Mouse (Mus musculus) thymus, adult 2 months (tissue): ENCODE data around the gene Ccdc117. TPM values are rescaled to one million over a fixed set of nuclear protein-coding genes. Genes with fewer than 3 reads are reported as not detected.
"Not testable (repeated sequence)": the region's sequence is repeated elsewhere in the genome, so short reads cannot be mapped to it uniquely, and the experiment has no call there.

Experiments
- DNase-seq: peaks from one replicate; pipeline ENCODE4 v3.0.0; 2021
- H3K27ac ChIP-seq: fragments of 200-500 bp; 2 replicates; pipeline ENCODE4 v1.5.1; 2012; ENCODE audit warnings: low read length, control low read depth; ENCODE audit not compliant: control insufficient read depth, insufficient read depth
- H3K27me3 ChIP-seq: fragments of 200-500 bp; 2 replicates; pipeline ENCODE4 v1.6.1; 2012; ENCODE audit warnings: mild to moderate bottlenecking, low read length, moderate library complexity, mixed read lengths; ENCODE audit not compliant: control insufficient read depth, insufficient read depth
- H3K36me3 ChIP-seq: fragments of 200-500 bp; 2 replicates; pipeline ENCODE4 v1.6.1; 2012; ENCODE audit warnings: mild to moderate bottlenecking, low read length, moderate library complexity; ENCODE audit not compliant: control insufficient read depth, insufficient read depth
- H3K4me1 ChIP-seq: fragments of 200-500 bp; replicated peaks from 2 replicates; pipeline ENCODE4 v1.6.1; 2012; ENCODE audit warnings: low read length; ENCODE audit not compliant: control insufficient read depth, insufficient read depth
- H3K4me3 ChIP-seq: fragments of 200-500 bp; 2 replicates; pipeline ENCODE4 v1.5.1; 2012; ENCODE audit warnings: mild to moderate bottlenecking, low read length, control low read depth, moderate library complexity; ENCODE audit not compliant: control insufficient read depth, insufficient read depth
- CTCF ChIP-seq: fragments of 200-500 bp; IDR thresholded peaks from 2 replicates; pipeline ENCODE4 v1.5.1; 2012; ENCODE audit warnings: mild to moderate bottlenecking, control low read depth, low read length, moderate library complexity, borderline replicate concordance; ENCODE audit not compliant: control insufficient read depth, poor library complexity, insufficient read depth; ENCODE audit errors: extremely low read depth
- POLR2A ChIP-seq: fragments of 200-500 bp; IDR thresholded peaks from 2 replicates; pipeline ENCODE4 v1.6.1; 2012; ENCODE audit warnings: mild to moderate bottlenecking, low read length, control low read depth, moderate library complexity; ENCODE audit not compliant: control insufficient read depth, poor library complexity, insufficient read depth; ENCODE audit errors: extremely low read depth
- WGBS: fragments of 180-500 bp; shearing (Covaris S2); methylation state at CpG from one replicate; pipeline ENCODE4 v1.1.7; 2018; 5-methylcytosine and 5-hydroxymethylcytosine counted together
- polyA plus RNA-seq: library from polyadenylated mRNA; depleted of rRNA; stranded (reverse); fragments of >200 nt; gene quantifications from 2 replicates; pipeline ENCODE4 v1.2.3, GENCODE M21; 2012

The Ccdc117 gene
- polyA plus RNA-seq, 1 experiment = 12.2 TPM

- no peak overlapping the region for H3K27ac ChIP-seq
- WGBS = 94% methylated on average over 5 of the region's 5 CpGs
Observed at GRCm38 (mm10) chr11:5551430-5551829, 9.4 kb upstream of the Ccdc117 start.

GRCm38 (mm10) chr11:5546693-5547092, 4.7 kb upstream of the Ccdc117 start:
- Histone ChIP-seq H3K27me3 (no peaks in the 10 kb centered on the region), H3K27ac (no peak overlapping the region), H3K36me3 (no peaks in the 10 kb centered on the region), H3K4me3 (no peak overlapping the region), H3K4me1 (no peaks in the 10 kb centered on the region)
- WGBS = 88% methylated on average over 3 of the region's 3 CpGs
- no peak for TF ChIP-seq CTCF
- no peak for TF ChIP-seq POLR2A
- DNase-seq = no peak

More at GRCm38 (mm10) chr11:5551430-5551829, 9.4 kb upstream of the Ccdc117 start:
- DNase-seq = no peak
- H3K27me3 ChIP-seq = no peaks in the 10 kb centered on the region
- H3K4me3 ChIP-seq = no peak overlapping the region
- no peak for TF ChIP-seq CTCF
- no peak for TF ChIP-seq POLR2A
- no peaks in the 10 kb centered on the region for H3K4me1 ChIP-seq
- H3K36me3 ChIP-seq = no peaks in the 10 kb centered on the region

GRCm38 (mm10) chr11:5545457-5545856, 3.5 kb upstream of the Ccdc117 start:
- TF ChIP-seq POLR2A (no peak), CTCF (no peak)
- Histone ChIP-seq H3K4me3 (no peak overlapping the region), H3K36me3 (no peaks in the 10 kb centered on the region), H3K27me3 (no peaks in the 10 kb centered on the region), H3K4me1 (peaks cover under 1% of the 10 kb centered on the region), H3K27ac (no peak overlapping the region)
- DNase-seq = no peak
- 86% methylated on average over 4 of the region's 4 CpGs for WGBS

GRCm38 (mm10) chr11:5544709-5545108, 2.7 kb upstream of the Ccdc117 start:
- not testable (repeated sequence) for DNase-seq
- 89% methylated on average over 1 of the region's 1 CpGs for WGBS

GRCm38 (mm10) chr11:5543281-5543680, 1.3 kb upstream of the Ccdc117 start:
- no peak for DNase-seq
- peaks cover 7% of the 10 kb centered on the region for H3K4me1 ChIP-seq

More at GRCm38 (mm10) chr11:5544709-5545108, 2.7 kb upstream of the Ccdc117 start:
- H3K4me1 ChIP-seq, H3K27me3 ChIP-seq, H3K4me3 ChIP-seq, H3K27ac ChIP-seq, H3K36me3 ChIP-seq: not testable (repeated sequence)

GRCm38 (mm10) chr11:5542482-5543185, 647 bp upstream of the Ccdc117 start:
- Histone ChIP-seq H3K4me1 (peaks cover 7% of the 10 kb centered on the region), H3K27ac (no peak overlapping the region)
- WGBS = 40% methylated on average over 5 of the region's 5 CpGs

More at GRCm38 (mm10) chr11:5543281-5543680, 1.3 kb upstream of the Ccdc117 start:
- Histone ChIP-seq H3K27me3 (no peaks in the 10 kb centered on the region), H3K36me3 (no peaks in the 10 kb centered on the region), H3K4me3 (no peak overlapping the region), H3K27ac (no peak overlapping the region)
- TF ChIP-seq CTCF (no peak), POLR2A (no peak)
- 91% methylated on average over 1 of the region's 1 CpGs for WGBS

GRCm38 (mm10) chr11:5541230-5541798, 673 bp downstream of the Ccdc117 start:
- DNase-seq = peak; percentile 19
- WGBS = under 1% methylated on average over 28 of the region's 28 CpGs
- peak overlapping the region; percentile 21 for H3K27ac ChIP-seq
- H3K27me3 ChIP-seq = no peaks in the 10 kb centered on the region
- no peaks in the 10 kb centered on the region for H3K36me3 ChIP-seq
- TF ChIP-seq POLR2A (no peak), CTCF (no peak)
- H3K4me1 ChIP-seq = peaks cover 7% of the 10 kb centered on the region
- H3K4me3 ChIP-seq = peak overlapping the region; percentile 77

More at GRCm38 (mm10) chr11:5542482-5543185, 647 bp upstream of the Ccdc117 start:
- H3K27me3 ChIP-seq = no peaks in the 10 kb centered on the region
- no peak for TF ChIP-seq CTCF
- no peak for TF ChIP-seq POLR2A
- peak overlapping the region; percentile 77; the same call in 1 of the 2 replicates for H3K4me3 ChIP-seq
- H3K36me3 ChIP-seq = no peaks in the 10 kb centered on the region
- DNase-seq = no peak
